Mouse (Mus musculus): ENCODE measurements around the gene Spata5. TPM values are rescaled to one million over a fixed set of nuclear protein-coding genes. Genes with fewer than 3 reads are reported as not detected.

The Spata5 gene
- total RNA-seq (2021), result 10 to 100 TPM; 12.4 to 13.9 TPM
- polyA plus RNA-seq (2012; rRNA removed), result 2.1 and 4.6 TPM in 2 replicates
- long read RNA-seq, transcript Spata5-202 (16 exons, 3,295 nt), result major isoform, 8 of 12 reads
- long read RNA-seq, partial matches to known transcripts, result 0 of 12 reads
- long read RNA-seq, other reads (novel, unspliced or antisense), result 0 of 12 reads

- Histone ChIP-seq H3K36me3 (ENCODE audit: control insufficient read depth, insufficient read depth, low read length) (no peaks in the 10 kb centered on the region), H3K9ac (ENCODE audit: low read depth, low read length) (peak within 1 kb of the TSS; percentile 70), H3K4me3 (peak within 1 kb of the TSS; percentile 96), H3K27me3 (ENCODE audit: control insufficient read depth, insufficient read depth, low read length) (no peaks in the 10 kb centered on the region), H3K4me1 (ENCODE audit: control insufficient read depth, insufficient read depth, low read length) (peaks cover 2% of the 10 kb centered on the region), H3K79me2 (replicated peaks; ENCODE audit: control insufficient read depth, insufficient read depth, low read length) (no peaks in the 10 kb centered on the region; the same call in 1 of the 2 replicates), H3K27ac (peak within 1 kb of the TSS; percentile 94)
- 3% methylated on average over 47 of the region's 50 CpGs for WGBS
- DNase-seq, result peak; percentile 95 to 98
- intact Hi-C loops (cut with DNase I), result loop anchor here (10.0 kb wide), 1 partner anchor 215 kb away; no protein-coding TSS in a partner anchor
- TF ChIP-seq CTCF (IDR thresholded peaks at IDR 0.05) (no peak; the same call in 1 of the 2 replicates), POLR2A (IDR thresholded peaks at IDR 0.05; ENCODE audit: insufficient read depth, low read depth, low read length) (peak; percentile 75), EP300 (IDR thresholded peaks at IDR 0.05; ENCODE audit: insufficient read depth, low read depth, low read length) (no peak)
Measured at GRCm38 (mm10) chr3:37419458-37419991, at the start of gene Spata5. TSS of gene Spata5 (plus strand) at chr3:37419896.

GRCm38 (mm10) chr3:37370407-37370806 lies 49.3 kb upstream of the Spata5 start:
- TF ChIP-seq CTCF (IDR thresholded peaks at IDR 0.05), result no peak
- no peak for TF ChIP-seq EP300 (IDR thresholded peaks at IDR 0.05; ENCODE audit: insufficient read depth, low read depth, low read length)
- no peak for TF ChIP-seq POLR2A (IDR thresholded peaks at IDR 0.05; ENCODE audit: insufficient read depth, low read depth, low read length)
- Histone ChIP-seq H3K27me3 (ENCODE audit: control insufficient read depth, insufficient read depth, low read length) (no peaks in the 10 kb centered on the region), H3K27ac (no peak overlapping the region), H3K4me3 (no peak overlapping the region), H3K4me1 (ENCODE audit: control insufficient read depth, insufficient read depth, low read length) (peaks cover 12% of the 10 kb centered on the region), H3K9ac (ENCODE audit: low read depth, low read length) (no peak overlapping the region), H3K36me3 (ENCODE audit: control insufficient read depth, insufficient read depth, low read length) (peaks cover 8% of the 10 kb centered on the region), H3K79me2 (replicated peaks; ENCODE audit: control insufficient read depth, insufficient read depth, low read length) (0 out of 2 replicates have a peak, but pooled peaks cover 2% of the 10 kb centered on the region)
- intact Hi-C loops (cut with DNase I), result no loop called here
- WGBS, result 23% methylated on average over 4 of the region's 4 CpGs
- DNase-seq, result peak in 1 of 2 experiments; percentile 41

GRCm38 (mm10) chr3:37373712-37374111 lies 46.0 kb upstream of the Spata5 start:
- TF ChIP-seq POLR2A (IDR thresholded peaks at IDR 0.05; ENCODE audit: insufficient read depth, low read depth, low read length) (no peak), EP300 (IDR thresholded peaks at IDR 0.05; ENCODE audit: insufficient read depth, low read depth, low read length) (no peak), CTCF (IDR thresholded peaks at IDR 0.05) (no peak)
- no peak overlapping the region for H3K4me3 ChIP-seq
- WGBS, result 84% methylated on average over 11 of the region's 11 CpGs
- no peak overlapping the region for H3K27ac ChIP-seq
- no peaks in the 10 kb centered on the region for H3K27me3 ChIP-seq (ENCODE audit: control insufficient read depth, insufficient read depth, low read length)
- no peak overlapping the region for H3K9ac ChIP-seq (ENCODE audit: low read depth, low read length)
- H3K79me2 ChIP-seq (replicated peaks; ENCODE audit: control insufficient read depth, insufficient read depth, low read length), result no peaks in the 10 kb centered on the region
- peaks cover 7% of the 10 kb centered on the region for H3K4me1 ChIP-seq (ENCODE audit: control insufficient read depth, insufficient read depth, low read length)
- intact Hi-C loops (cut with DNase I), result no loop called here
- DNase-seq, result no peak
- no peaks in the 10 kb centered on the region for H3K36me3 ChIP-seq (ENCODE audit: control insufficient read depth, insufficient read depth, low read length)

- Histone ChIP-seq H3K27ac (no peak overlapping the region), H3K36me3 (ENCODE audit: control insufficient read depth, insufficient read depth, low read length) (no peaks in the 10 kb centered on the region), H3K79me2 (replicated peaks; ENCODE audit: control insufficient read depth, insufficient read depth, low read length) (no peaks in the 10 kb centered on the region), H3K4me3 (no peak overlapping the region), H3K27me3 (ENCODE audit: control insufficient read depth, insufficient read depth, low read length) (no peaks in the 10 kb centered on the region), H3K9ac (ENCODE audit: low read depth, low read length) (no peak overlapping the region), H3K4me1 (ENCODE audit: control insufficient read depth, insufficient read depth, low read length) (peaks cover 17% of the 10 kb centered on the region)
- TF ChIP-seq CTCF (IDR thresholded peaks at IDR 0.05) (no peak), EP300 (IDR thresholded peaks at IDR 0.05; ENCODE audit: insufficient read depth, low read depth, low read length) (no peak), POLR2A (IDR thresholded peaks at IDR 0.05; ENCODE audit: insufficient read depth, low read depth, low read length) (no peak)
- no peak for DNase-seq
- intact Hi-C loops (cut with DNase I), result no loop called here
- WGBS, result 84% methylated on average over 6 of the region's 6 CpGs
Measured at GRCm38 (mm10) chr3:37377926-37378325, 41.8 kb upstream of the Spata5 start.

GRCm38 (mm10) chr3:37378412-37378811 lies 41.3 kb upstream of the Spata5 start:
- TF ChIP-seq EP300 (IDR thresholded peaks at IDR 0.05; ENCODE audit: insufficient read depth, low read depth, low read length) (no peak), POLR2A (IDR thresholded peaks at IDR 0.05; ENCODE audit: insufficient read depth, low read depth, low read length) (no peak), CTCF (IDR thresholded peaks at IDR 0.05) (no peak)
- intact Hi-C loops (cut with DNase I), result no loop called here
- WGBS, result 71% methylated on average over 6 of the region's 6 CpGs
- H3K27me3 ChIP-seq (ENCODE audit: control insufficient read depth, insufficient read depth, low read length), result no peaks in the 10 kb centered on the region
- DNase-seq, result no peak
- no peaks in the 10 kb centered on the region for H3K36me3 ChIP-seq (ENCODE audit: control insufficient read depth, insufficient read depth, low read length)
- H3K27ac ChIP-seq, result peak overlapping the region; percentile 6
- H3K4me3 ChIP-seq, result no peak overlapping the region
- no peaks in the 10 kb centered on the region for H3K79me2 ChIP-seq (replicated peaks; ENCODE audit: control insufficient read depth, insufficient read depth, low read length)
- H3K4me1 ChIP-seq (ENCODE audit: control insufficient read depth, insufficient read depth, low read length), result peaks cover 19% of the 10 kb centered on the region
- H3K9ac ChIP-seq (ENCODE audit: low read depth, low read length), result no peak overlapping the region

DNA sequence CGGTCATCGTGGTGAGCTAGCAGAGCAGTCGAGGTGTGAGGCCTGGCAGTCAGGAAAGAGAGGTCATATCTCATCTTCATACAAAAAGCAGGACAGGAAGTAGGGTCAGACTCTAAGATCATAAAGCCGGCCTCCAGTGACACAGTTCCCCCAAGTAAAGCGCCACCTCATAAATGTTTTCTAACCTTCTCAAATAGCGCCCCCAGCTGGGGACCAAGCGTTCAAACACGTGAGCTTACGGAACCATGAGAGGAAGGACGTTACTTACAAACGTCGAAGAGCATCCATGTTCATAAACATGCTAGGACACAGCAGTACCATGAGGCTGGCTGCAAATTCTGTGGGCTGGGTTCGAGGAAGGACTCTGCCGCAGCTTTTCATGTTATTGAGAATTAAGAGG lies 40.5 kb upstream of the Spata5 start:
- Histone ChIP-seq H3K4me3 (no peak overlapping the region), H3K79me2 (replicated peaks; ENCODE audit: control insufficient read depth, insufficient read depth, low read length) (no peaks in the 10 kb centered on the region), H3K36me3 (ENCODE audit: control insufficient read depth, insufficient read depth, low read length) (no peaks in the 10 kb centered on the region), H3K27ac (peak overlapping the region; percentile 65), H3K9ac (ENCODE audit: low read depth, low read length) (no peak overlapping the region), H3K4me1 (ENCODE audit: control insufficient read depth, insufficient read depth, low read length) (peaks cover 19% of the 10 kb centered on the region), H3K27me3 (ENCODE audit: control insufficient read depth, insufficient read depth, low read length) (no peaks in the 10 kb centered on the region)
- 78% methylated on average over 14 of the region's 14 CpGs for WGBS
- DNase-seq, result no peak
- intact Hi-C loops (cut with DNase I), result no loop called here
- 0 out of 2 replicates have a peak, but pooled peaks have one; percentile 16 for TF ChIP-seq CTCF (IDR thresholded peaks at IDR 0.05)
- no peak for TF ChIP-seq EP300 (IDR thresholded peaks at IDR 0.05; ENCODE audit: insufficient read depth, low read depth, low read length)
